Mouse (Mus musculus): ENCODE data around the gene Vps52. TPM values are rescaled to one million over a fixed set of nuclear protein-coding genes. Genes with fewer than 3 reads are reported as not detected.

Vps52 gene
- total and polyA plus RNA-seq, 3 experiments = 38.1 to 47.8 (median 39.1) TPM

DNA sequence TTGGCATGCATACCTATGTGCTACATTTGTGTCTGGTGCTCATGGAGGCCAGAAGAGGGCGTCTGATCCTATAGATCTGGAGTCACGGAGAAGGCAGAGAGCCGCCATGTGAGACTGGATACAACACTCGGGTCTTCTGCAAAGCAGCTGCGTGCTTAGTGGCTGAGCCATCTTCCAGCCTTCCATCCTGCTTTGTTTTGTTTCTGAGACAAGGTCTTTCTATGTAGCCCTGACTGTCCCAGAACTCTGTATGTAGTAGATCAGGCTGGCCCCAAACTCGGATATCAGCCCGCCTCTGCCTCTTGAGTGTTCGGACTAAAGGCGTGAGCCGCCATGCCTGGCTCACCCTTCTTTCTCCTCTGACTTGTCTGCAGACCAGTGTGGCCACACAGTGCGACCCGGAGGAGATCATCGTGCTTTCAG, 40.6 kb upstream of the Vps52 start:
- Histone ChIP-seq H3K4me1 (ENCODE audit: control insufficient read depth, insufficient read depth, low read length) (peaks cover 6% of the 10 kb centered on the region), H3K27ac (no peak overlapping the region; the same call in 1 of the 2 replicates), H3K27me3 (ENCODE audit: control insufficient read depth, insufficient read depth, low read length) (no peaks in the 10 kb centered on the region), H3K4me3 (no peak overlapping the region; the same call in 1 of the 2 replicates), H3K36me3 (ENCODE audit: control insufficient read depth, insufficient read depth, low read length) (peaks cover 3% of the 10 kb centered on the region; the same call in 1 of the 2 replicates), H3K9ac (ENCODE audit: low read depth, low read length) (no peak overlapping the region), H3K79me2 (replicated peaks; ENCODE audit: control insufficient read depth, insufficient read depth, low read length) (no peaks in the 10 kb centered on the region)
- TF ChIP-seq CTCF (IDR thresholded peaks at IDR 0.05) (peak; percentile 22), POLR2A (IDR thresholded peaks at IDR 0.05; ENCODE audit: insufficient read depth, low read depth, low read length) (no peak), EP300 (IDR thresholded peaks at IDR 0.05; ENCODE audit: insufficient read depth, low read depth, low read length) (no peak)
- intact Hi-C loops (cut with DNase I) = no loop called here
- 69% methylated on average over 13 of the region's 13 CpGs for WGBS
- DNase-seq = no peak

DNA sequence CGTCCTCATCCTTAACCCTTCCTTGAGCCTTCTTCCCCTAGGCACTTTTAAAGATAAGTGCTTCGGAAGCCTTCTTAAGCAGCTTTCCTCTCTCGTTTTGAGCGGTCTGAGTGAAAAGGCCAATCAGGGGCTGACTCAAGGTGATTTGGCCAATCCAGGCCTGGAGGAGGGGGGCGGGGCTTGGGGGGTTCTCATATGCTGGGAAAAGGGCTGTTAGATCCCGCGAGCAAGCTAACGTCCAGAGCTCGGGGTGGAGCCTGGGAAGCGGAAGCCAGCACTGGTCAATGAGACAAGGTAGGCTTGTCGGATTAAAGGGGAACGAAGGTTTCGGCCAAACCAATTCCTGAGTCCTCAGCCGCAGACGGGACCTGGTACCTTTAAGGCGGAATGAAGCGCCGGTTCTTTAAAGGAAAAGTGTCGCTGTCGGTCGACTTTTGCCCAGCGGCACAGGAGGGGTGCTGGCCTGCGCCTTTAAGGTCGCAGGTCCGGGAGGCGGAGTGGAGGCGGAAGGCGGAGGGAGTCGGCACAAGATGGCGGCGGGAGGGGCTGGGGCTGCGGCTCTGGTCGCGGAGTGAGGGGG, 39.9 kb upstream of the Vps52 start, which contains the start of the genes Tapbp and Zbtb22:
Tapbp (plus strand) TSS at position 229 of the 580 bp plus-strand sequence.
Zbtb22 (plus strand) TSS at position 234 of the 580 bp plus-strand sequence.
- peak within 1 kb of the TSS; percentile 33 for H3K9ac ChIP-seq (ENCODE audit: low read depth, low read length)
- H3K79me2 ChIP-seq (replicated peaks; ENCODE audit: control insufficient read depth, insufficient read depth, low read length) = no peaks in the 10 kb centered on the region
- peaks cover 4% of the 10 kb centered on the region for H3K4me1 ChIP-seq (ENCODE audit: control insufficient read depth, insufficient read depth, low read length)
- peak within 1 kb of the TSS; percentile 62 for H3K27ac ChIP-seq
- peaks cover 3% of the 10 kb centered on the region; the same call in 1 of the 2 replicates for H3K36me3 ChIP-seq (ENCODE audit: control insufficient read depth, insufficient read depth, low read length)
- intact Hi-C loops (cut with DNase I) = no loop called here
- H3K4me3 ChIP-seq = peak within 1 kb of the TSS; percentile 59
- no peaks in the 10 kb centered on the region for H3K27me3 ChIP-seq (ENCODE audit: control insufficient read depth, insufficient read depth, low read length)
- peak; percentile 95 to 97 for DNase-seq
- TF ChIP-seq EP300 (IDR thresholded peaks at IDR 0.05; ENCODE audit: insufficient read depth, low read depth, low read length) = peak; percentile 74; the same call in 1 of the 2 replicates
- no peak for TF ChIP-seq CTCF (IDR thresholded peaks at IDR 0.05)
- peak; percentile 50; the same call in 1 of the 2 replicates for TF ChIP-seq POLR2A (IDR thresholded peaks at IDR 0.05; ENCODE audit: insufficient read depth, low read depth, low read length)
- under 1% methylated on average over 34 of the region's 34 CpGs for WGBS

DNA sequence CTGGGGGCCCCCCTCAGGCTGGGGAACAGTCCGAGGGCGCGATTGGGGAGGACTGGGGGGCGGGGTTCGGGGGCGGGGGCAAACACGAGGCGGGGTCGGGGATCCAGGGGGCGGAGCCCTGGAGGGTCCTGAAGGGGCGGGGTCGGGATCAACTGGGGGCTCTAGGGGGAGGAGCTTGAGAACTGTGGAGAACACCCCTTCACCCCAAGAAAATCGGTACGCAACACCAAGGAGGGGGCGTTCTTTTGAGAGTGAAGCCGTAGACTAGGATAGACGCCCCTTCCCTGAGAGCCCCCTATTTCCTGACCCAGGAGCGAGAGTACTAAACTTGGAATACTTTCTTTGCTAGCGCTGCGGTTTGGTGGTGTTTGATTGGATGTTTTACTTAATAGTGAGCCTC, 39.3 kb upstream of the Vps52 start:
- DNase-seq = no peak
- intact Hi-C loops (cut with DNase I) = no loop called here
- Histone ChIP-seq H3K27ac (peak overlapping the region; percentile 62), H3K36me3 (ENCODE audit: control insufficient read depth, insufficient read depth, low read length) (peaks cover 3% of the 10 kb centered on the region; the same call in 1 of the 2 replicates), H3K27me3 (ENCODE audit: control insufficient read depth, insufficient read depth, low read length) (no peaks in the 10 kb centered on the region), H3K79me2 (replicated peaks; ENCODE audit: control insufficient read depth, insufficient read depth, low read length) (no peaks in the 10 kb centered on the region), H3K9ac (ENCODE audit: low read depth, low read length) (peak overlapping the region; percentile 33), H3K4me3 (peak overlapping the region; percentile 59), H3K4me1 (ENCODE audit: control insufficient read depth, insufficient read depth, low read length) (peaks cover 4% of the 10 kb centered on the region)
- TF ChIP-seq POLR2A (IDR thresholded peaks at IDR 0.05; ENCODE audit: insufficient read depth, low read depth, low read length) (no peak), CTCF (IDR thresholded peaks at IDR 0.05) (no peak)
- whole genome bisulfite sequencing = under 1% methylated on average over 18 of the region's 20 CpGs

DNA sequence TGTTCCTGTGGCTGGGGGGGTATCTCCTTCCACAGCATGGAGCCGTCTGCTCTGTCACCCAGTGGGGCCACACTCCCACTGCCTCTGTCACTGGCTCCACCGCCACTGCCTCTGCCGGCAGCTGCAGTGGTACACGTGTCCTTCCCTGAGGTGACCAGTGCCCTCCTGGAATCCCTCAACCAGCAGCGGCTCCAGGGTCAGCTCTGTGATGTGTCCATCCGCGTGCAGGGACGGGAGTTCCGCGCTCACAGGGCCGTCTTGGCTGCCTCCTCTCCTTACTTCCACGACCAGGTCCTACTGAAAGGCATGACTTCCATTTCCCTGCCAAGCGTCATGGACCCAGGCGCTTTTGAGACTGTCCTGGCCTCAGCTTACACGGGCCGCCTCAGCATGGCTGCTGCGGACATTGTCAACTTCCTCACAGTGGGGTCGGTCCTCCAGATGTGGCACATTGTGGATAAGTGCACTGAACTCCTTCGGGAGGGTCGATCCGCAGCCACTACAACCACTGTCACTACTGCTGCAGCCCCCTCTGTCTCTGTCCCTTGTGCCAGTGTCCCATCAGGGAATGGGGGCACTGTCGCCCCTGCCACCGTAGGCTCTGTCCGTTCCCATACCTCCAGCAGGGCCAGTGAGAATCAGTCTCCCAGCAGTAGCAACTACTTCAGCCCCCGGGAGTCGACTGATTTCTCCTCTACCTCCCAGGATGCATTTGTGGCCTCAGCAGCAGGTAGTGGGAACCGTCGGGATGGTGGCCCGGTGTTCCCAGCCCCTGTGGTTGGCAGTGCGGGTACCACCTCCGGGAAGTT, 38.6 kb upstream of the Vps52 start:
- TF ChIP-seq POLR2A (IDR thresholded peaks at IDR 0.05; ENCODE audit: insufficient read depth, low read depth, low read length) (no peak), EP300 (IDR thresholded peaks at IDR 0.05; ENCODE audit: insufficient read depth, low read depth, low read length) (no peak), CTCF (IDR thresholded peaks at IDR 0.05) (no peak)

DNA sequence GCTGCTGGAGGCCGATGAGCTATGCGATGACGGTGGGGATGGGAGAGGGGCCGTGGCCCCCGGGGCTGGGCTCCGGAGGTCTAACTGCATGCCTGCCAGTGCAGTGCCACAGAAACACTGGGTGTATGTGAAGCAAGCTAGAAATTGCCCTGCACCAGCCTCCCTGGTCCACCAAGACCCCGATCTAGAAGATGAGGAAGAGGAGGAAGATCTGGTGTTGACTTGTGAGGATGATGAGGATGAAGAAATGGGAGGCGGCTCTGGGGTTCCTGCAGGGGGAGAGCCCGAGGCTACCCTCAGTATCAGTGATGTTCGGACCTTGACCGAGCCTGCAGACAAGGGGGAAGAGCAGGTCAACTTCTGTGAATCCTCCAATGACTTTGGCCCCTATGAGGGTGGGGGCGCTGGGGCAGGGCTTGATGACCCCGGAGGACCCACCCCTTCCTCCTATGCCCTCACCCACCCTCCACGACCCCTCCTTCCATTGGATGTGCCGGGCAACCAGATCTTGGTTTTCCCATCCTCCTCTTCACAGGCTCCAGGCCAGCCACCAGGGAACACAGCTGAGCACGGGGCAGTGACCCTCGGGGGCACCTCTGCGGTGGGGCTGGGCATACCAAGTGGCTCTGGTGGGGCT, 37.8 kb upstream of the Vps52 start:
- peak in 1 of 2 experiments; percentile 24 for DNase-seq
- Histone ChIP-seq H3K27me3 (ENCODE audit: control insufficient read depth, insufficient read depth, low read length) (no peaks in the 10 kb centered on the region), H3K9ac (ENCODE audit: low read depth, low read length) (no peak overlapping the region), H3K27ac (no peak overlapping the region), H3K79me2 (replicated peaks; ENCODE audit: control insufficient read depth, insufficient read depth, low read length) (no peaks in the 10 kb centered on the region), H3K4me3 (no peak overlapping the region), H3K4me1 (ENCODE audit: control insufficient read depth, insufficient read depth, low read length) (peaks cover 4% of the 10 kb centered on the region), H3K36me3 (ENCODE audit: control insufficient read depth, insufficient read depth, low read length) (peaks cover 3% of the 10 kb centered on the region; the same call in 1 of the 2 replicates)
- TF ChIP-seq POLR2A (IDR thresholded peaks at IDR 0.05; ENCODE audit: insufficient read depth, low read depth, low read length) = no peak
- no peak for TF ChIP-seq EP300 (IDR thresholded peaks at IDR 0.05; ENCODE audit: insufficient read depth, low read depth, low read length)
- no peak for TF ChIP-seq CTCF (IDR thresholded peaks at IDR 0.05)
- intact Hi-C loops (cut with DNase I) = no loop called here
- 82% methylated on average over 18 of the region's 18 CpGs for WGBS

More for the DNA sequence above, 38.6 kb upstream of the Vps52 start:
- Histone ChIP-seq H3K4me1 (ENCODE audit: control insufficient read depth, insufficient read depth, low read length) (peaks cover 4% of the 10 kb centered on the region), H3K79me2 (replicated peaks; ENCODE audit: control insufficient read depth, insufficient read depth, low read length) (no peaks in the 10 kb centered on the region), H3K4me3 (peak overlapping the region; percentile 59; the same call in 1 of the 2 replicates), H3K9ac (ENCODE audit: low read depth, low read length) (no peak overlapping the region), H3K36me3 (ENCODE audit: control insufficient read depth, insufficient read depth, low read length) (peaks cover 3% of the 10 kb centered on the region; the same call in 1 of the 2 replicates), H3K27me3 (ENCODE audit: control insufficient read depth, insufficient read depth, low read length) (no peaks in the 10 kb centered on the region), H3K27ac (peak overlapping the region; percentile 62; the same call in 1 of the 2 replicates)
- 70% methylated on average over 31 of the region's 31 CpGs for WGBS
- intact Hi-C loops (cut with DNase I) = no loop called here
- no peak for DNase-seq

Measured in heart, adult 2 months (tissue).